Mouse (Mus musculus) liver, embryonic 16.5 days (tissue): ENCODE measurements around the gene Iqcg. TPM values are rescaled to one million over a fixed set of nuclear protein-coding genes. Genes with fewer than 3 reads are reported as not detected.

Experiments used
- ATAC-seq: fragments of 200-750 bp; cut with Nextera tagmentation; 2 replicates; pipeline ENCODE4 v1.8.0; 2017; ENCODE audit warnings: low read depth, mild to moderate bottlenecking, moderate number of reproducible peaks, moderate library complexity
- H3K27ac ChIP-seq: fragments of 300-500 bp; sonication (generic); 2 replicates; pipeline ENCODE4 v1.5.1; 2014; ENCODE audit warnings: mild to moderate bottlenecking, low read length
- H3K27me3 ChIP-seq: fragments of 300-500 bp; sonication (generic); 2 replicates; pipeline ENCODE4 v1.6.1; 2014; ENCODE audit warnings: low read depth, low read length, mixed read lengths; ENCODE audit not compliant: control insufficient read depth, insufficient read depth
- H3K36me3 ChIP-seq: fragments of 300-500 bp; sonication (generic); 2 replicates; pipeline ENCODE4 v1.6.1; 2014; ENCODE audit warnings: mild to moderate bottlenecking; ENCODE audit not compliant: control insufficient read depth, insufficient read depth
- H3K4me1 ChIP-seq: fragments of 300-500 bp; sonication (generic); 2 replicates; pipeline ENCODE4 v1.6.1; 2014; ENCODE audit warnings: low read depth, low read length, mixed read lengths; ENCODE audit not compliant: control insufficient read depth
- H3K4me2 ChIP-seq: fragments of 300-500 bp; sonication (generic); 2 replicates; pipeline ENCODE4 v1.6.1; 2014; ENCODE audit warnings: low read depth, low read length, mixed read lengths
- H3K4me3 ChIP-seq: fragments of 300-500 bp; sonication (generic); 2 replicates; pipeline ENCODE4 v1.5.1; 2014; ENCODE audit warnings: low read depth, mild to moderate bottlenecking, low read length
- H3K9ac ChIP-seq: fragments of 300-500 bp; sonication (generic); 2 replicates; pipeline ENCODE4 v1.6.1; 2014; ENCODE audit warnings: low read depth, low read length
- H3K9me3 ChIP-seq: fragments of 300-500 bp; sonication (generic); replicated peaks from 2 replicates; pipeline ENCODE4 v1.6.1; 2016; ENCODE audit warnings: low read length; ENCODE audit not compliant: control insufficient read depth
- WGBS: fragments of 180-500 bp; shearing (Covaris S2); extraction: QIAGEN DNeasy Blood & Tissue Kit; methylation state at CpG from one replicate; pipeline ENCODE4 v1.1.7; 2014; ENCODE audit not compliant: insufficient replicate concordance; 5-methylcytosine and 5-hydroxymethylcytosine counted together
- polyA plus RNA-seq: library from polyadenylated mRNA; unstranded; fragments of >200 nt; fragmentation: Nextera tagmentation; extraction: Ambion mirVana; gene quantifications from 2 replicates; pipeline ENCODE4 v1.2.1, GENCODE M21; 2015

Iqcg gene
- polyA plus RNA-seq, 1 experiment from 2014 or later: 0.85 TPM

- H3K36me3 ChIP-seq: no peaks in the 10 kb centered on the region
- 68% methylated on average over 6 of the region's 6 CpGs for WGBS
- no peaks in the 10 kb centered on the region for H3K9me3 ChIP-seq
- no peak for ATAC-seq
- no peak overlapping the region for H3K4me3 ChIP-seq
- no peak overlapping the region for H3K27ac ChIP-seq
- H3K4me2 ChIP-seq: no peak overlapping the region
- H3K9ac ChIP-seq: no peak overlapping the region
- H3K27me3 ChIP-seq: no peaks in the 10 kb centered on the region
- H3K4me1 ChIP-seq: peaks cover 3% of the 10 kb centered on the region
Observed at GRCm38 (mm10) chr16:33072871-33073557, 17.0 kb upstream of the Iqcg start.

- Histone ChIP-seq H3K9ac (no peak overlapping the region), H3K4me3 (no peak overlapping the region), H3K9me3 (no peaks in the 10 kb centered on the region), H3K4me1 (no peaks in the 10 kb centered on the region; the same call in 1 of the 2 replicates), H3K4me2 (no peak overlapping the region), H3K27me3 (no peaks in the 10 kb centered on the region), H3K36me3 (no peaks in the 10 kb centered on the region; the same call in 1 of the 2 replicates), H3K27ac (no peak overlapping the region)
- ATAC-seq: no peak
Observed at GRCm38 (mm10) chr16:33070928-33071327, 14.9 kb upstream of the Iqcg start.

- Histone ChIP-seq H3K9ac (no peak overlapping the region), H3K27ac (no peak overlapping the region), H3K36me3 (peaks cover 9% of the 10 kb centered on the region), H3K9me3 (no peaks in the 10 kb centered on the region), H3K27me3 (no peaks in the 10 kb centered on the region), H3K4me2 (no peak overlapping the region), H3K4me3 (no peak overlapping the region), H3K4me1 (peaks cover 20% of the 10 kb centered on the region)
- no peak for ATAC-seq
- 66% methylated on average over 9 of the region's 9 CpGs for whole genome bisulfite sequencing
Observed at GRCm38 (mm10) chr16:33064636-33065035, 8.6 kb upstream of the Iqcg start.

- no peak for ATAC-seq
- Histone ChIP-seq H3K4me2 (peak overlapping the region; percentile 82), H3K9me3 (no peaks in the 10 kb centered on the region), H3K4me3 (peak overlapping the region; percentile 84), H3K36me3 (peaks cover 19% of the 10 kb centered on the region), H3K9ac (peak overlapping the region; percentile 70), H3K27ac (peak overlapping the region; percentile 18; the same call in 1 of the 2 replicates), H3K4me1 (peaks cover 31% of the 10 kb centered on the region), H3K27me3 (no peaks in the 10 kb centered on the region)
- WGBS: 13% methylated on average over 7 of the region's 7 CpGs
Observed at GRCm38 (mm10) chr16:33063267-33063666, 7.2 kb upstream of the Iqcg start.

DNA sequence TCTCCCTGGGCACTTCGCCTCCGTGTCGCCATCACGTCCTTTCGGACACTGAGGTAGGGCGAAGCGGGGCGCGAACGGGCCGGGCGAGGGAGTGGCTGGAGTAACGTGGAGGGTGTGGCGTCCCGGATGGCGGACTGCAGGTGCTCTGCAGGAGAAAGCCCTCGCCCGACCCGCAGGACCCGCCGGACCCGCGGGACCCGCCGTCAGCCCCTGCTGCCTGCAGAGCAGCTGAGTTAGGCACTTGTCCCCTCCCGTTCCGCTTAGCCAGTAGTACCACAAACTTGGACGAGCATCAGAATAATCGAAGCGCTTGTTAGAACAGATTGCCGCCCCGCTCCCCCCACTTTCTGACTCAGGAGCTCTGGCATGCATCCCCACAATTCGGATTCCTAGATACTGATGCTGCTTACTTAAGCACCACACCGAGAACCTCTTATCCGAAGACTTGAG, 6.7 kb upstream of the Iqcg start:
- H3K36me3 ChIP-seq: peaks cover 22% of the 10 kb centered on the region
- peaks cover 36% of the 10 kb centered on the region for H3K4me1 ChIP-seq
- peak; percentile 71 for ATAC-seq
- peak overlapping the region; percentile 70 for H3K9ac ChIP-seq
- H3K9me3 ChIP-seq: no peaks in the 10 kb centered on the region
- under 1% methylated on average over 34 of the region's 35 CpGs for WGBS
- peak overlapping the region; percentile 82 for H3K4me2 ChIP-seq
- H3K4me3 ChIP-seq: peak overlapping the region; percentile 84
- H3K27ac ChIP-seq: peak overlapping the region; percentile 18; the same call in 1 of the 2 replicates
- no peaks in the 10 kb centered on the region for H3K27me3 ChIP-seq

DNA sequence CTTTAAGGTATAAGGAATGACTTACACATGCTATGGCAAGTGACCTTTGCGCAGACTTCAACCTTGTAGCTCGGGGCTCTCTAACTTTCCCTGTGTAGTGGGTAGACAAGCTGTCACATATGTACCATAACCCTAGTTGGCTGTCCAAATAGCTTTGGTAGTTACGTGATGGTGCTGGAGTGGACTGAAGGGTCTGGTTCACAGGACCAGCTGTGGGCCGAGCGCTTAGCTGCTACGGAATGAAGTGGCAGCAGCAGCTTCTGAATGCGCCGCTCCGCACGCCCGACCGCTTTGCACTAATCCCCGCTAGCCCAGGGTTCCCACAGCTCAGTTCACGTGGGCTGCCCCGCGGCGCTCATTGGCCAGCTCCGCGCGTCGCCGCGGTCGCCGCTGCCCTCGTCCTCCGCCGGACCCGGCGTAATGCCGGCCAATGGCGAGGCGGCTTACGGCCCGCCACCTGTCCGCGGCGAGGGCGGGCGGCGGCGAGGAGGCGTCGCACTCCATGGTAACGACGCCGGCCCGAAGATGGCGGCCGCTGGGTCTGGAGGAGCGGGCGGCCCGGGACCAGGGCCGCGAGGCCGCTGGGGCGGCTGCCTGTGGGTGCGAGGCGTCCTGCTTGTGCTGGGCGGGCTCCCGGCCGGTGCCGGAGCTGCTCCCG, 6.1 kb upstream of the Iqcg start, which contains the start of gene Lmln:
Lmln (plus strand) TSS at position 498 of the 658 bp plus-strand sequence.
- Histone ChIP-seq H3K27ac (peak within 1 kb of the TSS; percentile 82), H3K36me3 (peaks cover 22% of the 10 kb centered on the region), H3K4me3 (peak within 1 kb of the TSS; percentile 84), H3K4me1 (peaks cover 36% of the 10 kb centered on the region), H3K27me3 (no peaks in the 10 kb centered on the region), H3K9ac (peak within 1 kb of the TSS; percentile 70), H3K9me3 (no peaks in the 10 kb centered on the region), H3K4me2 (peak within 1 kb of the TSS; percentile 82)
- peak; percentile 96 for ATAC-seq
- under 1% methylated on average over 64 of the region's 64 CpGs for WGBS

- 32% methylated on average over 11 of the region's 11 CpGs for WGBS
- Histone ChIP-seq H3K36me3 (peaks cover 22% of the 10 kb centered on the region), H3K9me3 (no peaks in the 10 kb centered on the region), H3K4me2 (peak overlapping the region; percentile 82), H3K9ac (peak overlapping the region; percentile 70), H3K4me1 (peaks cover 36% of the 10 kb centered on the region), H3K4me3 (peak overlapping the region; percentile 84), H3K27me3 (no peaks in the 10 kb centered on the region), H3K27ac (peak overlapping the region; percentile 82)
- no peak for ATAC-seq
Observed at GRCm38 (mm10) chr16:33061400-33061799, 5.4 kb upstream of the Iqcg start.

DNA sequence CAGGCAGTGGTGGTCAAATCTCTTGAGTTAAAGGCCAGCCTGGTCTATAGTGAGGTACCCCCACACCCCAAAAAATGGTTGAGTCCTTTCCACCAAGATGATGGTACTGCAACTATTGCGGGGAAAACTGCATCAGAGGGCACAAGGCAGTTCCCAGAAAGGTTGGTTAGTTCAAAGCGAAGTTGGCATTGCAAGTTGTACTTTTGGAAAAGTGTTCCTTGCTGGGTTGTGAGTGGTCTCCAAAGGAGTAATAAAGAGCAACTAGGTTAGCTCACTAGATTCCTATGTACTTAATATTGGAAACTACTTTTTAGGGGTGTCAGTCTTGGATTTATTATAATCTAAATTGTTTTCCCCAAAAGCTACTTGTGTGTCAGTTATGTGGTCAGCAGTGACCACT, 4.9 kb upstream of the Iqcg start:
- H3K9ac ChIP-seq: no peak overlapping the region
- peaks cover 22% of the 10 kb centered on the region for H3K36me3 ChIP-seq
- no peak for ATAC-seq
- peaks cover 36% of the 10 kb centered on the region for H3K4me1 ChIP-seq
- no peaks in the 10 kb centered on the region for H3K9me3 ChIP-seq
- WGBS: 81% methylated on average over 2 of the region's 2 CpGs
- H3K27me3 ChIP-seq: no peaks in the 10 kb centered on the region
- no peak overlapping the region for H3K4me3 ChIP-seq
- H3K27ac ChIP-seq: no peak overlapping the region
- no peak overlapping the region for H3K4me2 ChIP-seq

GRCm38 (mm10) chr16:33059471-33059870, 3.5 kb upstream of the Iqcg start:
- Histone ChIP-seq H3K36me3 (peaks cover 22% of the 10 kb centered on the region), H3K9me3 (no peaks in the 10 kb centered on the region), H3K27me3 (no peaks in the 10 kb centered on the region), H3K9ac (no peak overlapping the region), H3K4me3 (no peak overlapping the region), H3K4me1 (peaks cover 41% of the 10 kb centered on the region), H3K27ac (no peak overlapping the region), H3K4me2 (no peak overlapping the region)
- ATAC-seq: no peak
- WGBS: 84% methylated on average over 1 of the region's 1 CpGs
